Mouse (Mus musculus): ENCODE results near the gene Gm21149. TPM values are rescaled to one million over a fixed set of nuclear protein-coding genes. Genes with fewer than 3 reads are reported as not detected.
"Not testable (repeated sequence)": the region's sequence is repeated elsewhere in the genome, so short reads cannot be mapped to it uniquely, and the experiment has no call there.

Gene Gm21149
- not detected in 2 replicates for polyA plus RNA-seq (2014; fragmentation: Nextera tagmentation; extraction: Ambion mirVana)

DNA sequence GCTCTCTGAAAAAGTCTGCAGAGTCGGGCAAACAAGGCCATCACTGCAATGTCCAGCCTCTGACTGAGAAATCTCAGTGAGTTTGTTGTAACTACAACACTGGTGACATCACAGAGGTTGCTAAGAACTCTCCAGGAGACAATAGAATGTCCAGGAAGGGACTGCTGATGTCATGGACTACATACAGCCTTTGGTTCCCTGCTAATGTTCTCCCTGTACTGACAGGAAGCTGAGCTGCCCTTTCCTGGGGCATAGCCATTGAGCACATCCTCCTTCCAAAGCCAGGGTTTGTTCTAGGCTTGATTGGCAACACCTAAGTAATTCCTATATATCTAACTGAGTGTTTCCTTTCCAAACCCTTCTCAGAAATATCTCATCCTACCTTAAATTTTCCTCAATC is at the start of gene Gm21149:
Gene Gm21149, minus strand, starts transcription at position 101 of the 400 bp plus-strand sequence.
- ATAC-seq (replicated peaks; ENCODE audit: low FRiP score); H3K27me3 ChIP-seq (replicated peaks; ENCODE audit: control insufficient read depth, insufficient read depth, low read length); H3K4me1 ChIP-seq (replicated peaks; ENCODE audit: control insufficient read depth, insufficient read depth, low read length); DNase-seq (ENCODE audit: low spot score); H3K27ac ChIP-seq (ENCODE audit: low read depth, low read length); H3K9ac ChIP-seq (ENCODE audit: low read depth, low read length); H3K4me3 ChIP-seq (ENCODE audit: low read depth, low read length); H3K4me2 ChIP-seq; H3K36me3 ChIP-seq (ENCODE audit: control insufficient read depth, insufficient read depth, low read length); H3K9me3 ChIP-seq (ENCODE audit: control insufficient read depth, low read length): not testable (repeated sequence)
- WGBS = 64% methylated on average over 1 of the region's 1 CpGs

- not testable (repeated sequence) for H3K9me3 ChIP-seq (ENCODE audit: control insufficient read depth, low read length); H3K9ac ChIP-seq (ENCODE audit: low read depth, low read length); H3K4me2 ChIP-seq; H3K27ac ChIP-seq (ENCODE audit: low read depth, low read length); H3K4me3 ChIP-seq (ENCODE audit: low read depth, low read length); H3K4me1 ChIP-seq (replicated peaks; ENCODE audit: control insufficient read depth, insufficient read depth, low read length); H3K27me3 ChIP-seq (replicated peaks; ENCODE audit: control insufficient read depth, insufficient read depth, low read length); ATAC-seq (replicated peaks; ENCODE audit: low FRiP score); DNase-seq (ENCODE audit: low spot score); H3K36me3 ChIP-seq (ENCODE audit: control insufficient read depth, insufficient read depth, low read length)
Observed at GRCm38 (mm10) chr5:15522470-15522869, 46.1 kb upstream of the Gm21149 start.

DNA sequence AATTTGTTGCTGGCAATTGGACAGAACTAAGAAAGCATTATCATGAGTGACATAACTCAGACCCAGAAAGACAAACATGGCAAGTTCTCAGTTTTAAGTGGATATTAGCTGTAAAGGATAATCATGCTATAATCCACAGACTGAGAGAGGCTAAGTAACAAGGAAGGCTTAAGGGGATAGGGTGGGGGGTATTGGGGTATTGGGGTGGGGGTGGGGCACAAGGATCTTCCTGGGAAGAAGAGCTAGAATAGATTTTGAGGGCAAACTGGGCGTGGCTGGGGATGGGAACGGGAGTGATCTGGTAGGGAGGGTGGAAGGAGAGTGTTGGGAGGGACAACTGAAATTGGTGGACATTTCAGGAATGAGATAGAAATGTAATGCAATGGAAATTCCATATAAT is 45.7 kb upstream of the Gm21149 start:
- WGBS = 38% methylated on average over 2 of the region's 2 CpGs

DNA sequence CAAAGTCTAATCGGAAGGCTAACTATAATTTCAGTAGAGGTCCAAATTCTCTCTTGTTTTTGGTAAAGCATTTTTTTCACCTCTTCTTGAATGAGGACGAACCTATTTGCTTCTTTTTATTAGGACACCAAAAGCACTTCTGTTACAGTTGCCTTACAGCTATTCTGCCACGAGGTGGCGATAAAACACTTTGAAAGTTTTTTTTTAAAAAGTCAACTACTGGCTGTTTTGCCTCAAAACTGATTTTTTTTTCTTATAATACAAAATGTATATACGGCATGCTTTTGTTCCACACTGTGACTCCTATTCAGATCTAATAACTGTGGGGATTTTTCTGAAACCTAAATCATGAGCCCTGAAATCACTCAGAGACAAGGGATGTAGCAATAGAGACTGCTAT is 44.1 kb upstream of the Gm21149 start:
- not testable (repeated sequence) for ATAC-seq (replicated peaks; ENCODE audit: low FRiP score); H3K9ac ChIP-seq (ENCODE audit: low read depth, low read length)

More for the DNA sequence above, 45.7 kb upstream of the Gm21149 start:
- H3K27ac ChIP-seq (ENCODE audit: low read depth, low read length); ATAC-seq (replicated peaks; ENCODE audit: low FRiP score); H3K4me2 ChIP-seq; H3K27me3 ChIP-seq (replicated peaks; ENCODE audit: control insufficient read depth, insufficient read depth, low read length); H3K9ac ChIP-seq (ENCODE audit: low read depth, low read length); DNase-seq (ENCODE audit: low spot score); H3K36me3 ChIP-seq (ENCODE audit: control insufficient read depth, insufficient read depth, low read length); H3K9me3 ChIP-seq (ENCODE audit: control insufficient read depth, low read length); H3K4me3 ChIP-seq (ENCODE audit: low read depth, low read length); H3K4me1 ChIP-seq (replicated peaks; ENCODE audit: control insufficient read depth, insufficient read depth, low read length): not testable (repeated sequence)

GRCm38 (mm10) chr5:15517150-15517549 is 40.8 kb upstream of the Gm21149 start:
- H3K27me3 ChIP-seq (replicated peaks; ENCODE audit: control insufficient read depth, insufficient read depth, low read length); DNase-seq (ENCODE audit: low spot score); H3K4me1 ChIP-seq (replicated peaks; ENCODE audit: control insufficient read depth, insufficient read depth, low read length); H3K36me3 ChIP-seq (ENCODE audit: control insufficient read depth, insufficient read depth, low read length); H3K9ac ChIP-seq (ENCODE audit: low read depth, low read length); H3K27ac ChIP-seq (ENCODE audit: low read depth, low read length); H3K4me3 ChIP-seq (ENCODE audit: low read depth, low read length); H3K4me2 ChIP-seq; H3K9me3 ChIP-seq (ENCODE audit: control insufficient read depth, low read length): not testable (repeated sequence)
- WGBS = 65% methylated on average over 2 of the region's 2 CpGs
- ATAC-seq (replicated peaks; ENCODE audit: low FRiP score) = 0 out of 2 replicates have a peak, but pooled peaks have one; percentile 34

More for the DNA sequence above, 44.1 kb upstream of the Gm21149 start:
- H3K4me2 ChIP-seq; H3K27ac ChIP-seq (ENCODE audit: low read depth, low read length); H3K4me3 ChIP-seq (ENCODE audit: low read depth, low read length); DNase-seq (ENCODE audit: low spot score); H3K4me1 ChIP-seq (replicated peaks; ENCODE audit: control insufficient read depth, insufficient read depth, low read length); H3K9me3 ChIP-seq (ENCODE audit: control insufficient read depth, low read length); H3K36me3 ChIP-seq (ENCODE audit: control insufficient read depth, insufficient read depth, low read length); H3K27me3 ChIP-seq (replicated peaks; ENCODE audit: control insufficient read depth, insufficient read depth, low read length): not testable (repeated sequence)
- WGBS = 15% methylated on average over 5 of the region's 5 CpGs

GRCm38 (mm10) chr5:15512236-15512635 is 35.9 kb upstream of the Gm21149 start:
- 61% methylated on average over 3 of the region's 3 CpGs for WGBS
- H3K27me3 ChIP-seq (replicated peaks; ENCODE audit: control insufficient read depth, insufficient read depth, low read length); H3K27ac ChIP-seq (ENCODE audit: low read depth, low read length); DNase-seq (ENCODE audit: low spot score); H3K4me2 ChIP-seq; ATAC-seq (replicated peaks; ENCODE audit: low FRiP score); H3K36me3 ChIP-seq (ENCODE audit: control insufficient read depth, insufficient read depth, low read length); H3K9me3 ChIP-seq (ENCODE audit: control insufficient read depth, low read length); H3K9ac ChIP-seq (ENCODE audit: low read depth, low read length); H3K4me1 ChIP-seq (replicated peaks; ENCODE audit: control insufficient read depth, insufficient read depth, low read length); H3K4me3 ChIP-seq (ENCODE audit: low read depth, low read length): not testable (repeated sequence)

DNA sequence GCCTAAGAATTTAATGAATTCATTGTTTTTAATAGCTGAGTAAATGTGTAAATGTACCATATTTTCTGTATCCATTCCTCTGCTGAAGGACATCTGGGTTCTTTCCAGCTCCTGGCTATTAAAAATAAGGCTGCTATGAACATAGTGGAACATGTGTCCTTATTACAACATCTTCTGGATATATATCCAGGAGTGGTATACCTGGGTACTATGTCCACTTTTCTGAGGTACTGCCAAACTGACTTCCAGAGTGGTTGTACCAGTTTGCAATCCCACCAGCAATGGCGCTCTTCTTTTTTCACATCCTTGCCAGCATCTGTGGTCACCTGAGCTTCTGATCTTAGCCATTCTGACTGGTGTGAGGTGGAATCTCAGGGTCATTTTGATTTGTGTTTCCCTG is 33.6 kb upstream of the Gm21149 start:
- H3K9ac ChIP-seq (ENCODE audit: low read depth, low read length); H3K9me3 ChIP-seq (ENCODE audit: control insufficient read depth, low read length); H3K27me3 ChIP-seq (replicated peaks; ENCODE audit: control insufficient read depth, insufficient read depth, low read length); DNase-seq (ENCODE audit: low spot score); H3K27ac ChIP-seq (ENCODE audit: low read depth, low read length); H3K4me3 ChIP-seq (ENCODE audit: low read depth, low read length); H3K36me3 ChIP-seq (ENCODE audit: control insufficient read depth, insufficient read depth, low read length); H3K4me1 ChIP-seq (replicated peaks; ENCODE audit: control insufficient read depth, insufficient read depth, low read length); H3K4me2 ChIP-seq: not testable (repeated sequence)
- ATAC-seq (replicated peaks; ENCODE audit: low FRiP score) = peak; percentile 48; the same call in 1 of the 2 replicates
- WGBS = 81% methylated on average over 1 of the region's 1 CpGs

GRCm38 (mm10) chr5:15508460-15509451 is 32.4 kb upstream of the Gm21149 start:
- H3K4me1 ChIP-seq (replicated peaks; ENCODE audit: control insufficient read depth, insufficient read depth, low read length); H3K27ac ChIP-seq (ENCODE audit: low read depth, low read length); H3K36me3 ChIP-seq (ENCODE audit: control insufficient read depth, insufficient read depth, low read length); H3K4me3 ChIP-seq (ENCODE audit: low read depth, low read length); H3K9me3 ChIP-seq (ENCODE audit: control insufficient read depth, low read length); H3K9ac ChIP-seq (ENCODE audit: low read depth, low read length); H3K27me3 ChIP-seq (replicated peaks; ENCODE audit: control insufficient read depth, insufficient read depth, low read length); H3K4me2 ChIP-seq: not testable (repeated sequence)
- WGBS = 55% methylated on average over 6 of the region's 6 CpGs
- ATAC-seq (replicated peaks; ENCODE audit: low FRiP score) = 0 out of 2 replicates have a peak, but pooled peaks have one; percentile 37
- DNase-seq (ENCODE audit: low spot score) = peak; percentile 23

All from liver, embryonic 11.5 days (tissue).